Mouse (Mus musculus): ENCODE data around the gene Samsn1. TPM values are rescaled to one million over a fixed set of nuclear protein-coding genes. Genes with fewer than 3 reads are reported as not detected.
"Not testable (repeated sequence)": the region's sequence is repeated elsewhere in the genome, so short reads cannot be mapped to it uniquely, and the experiment has no call there.

The Samsn1 gene
- total RNA-seq, 4 experiments from 2014 or later: 0.22 to 0.78 (median 0.38) TPM

DNA sequence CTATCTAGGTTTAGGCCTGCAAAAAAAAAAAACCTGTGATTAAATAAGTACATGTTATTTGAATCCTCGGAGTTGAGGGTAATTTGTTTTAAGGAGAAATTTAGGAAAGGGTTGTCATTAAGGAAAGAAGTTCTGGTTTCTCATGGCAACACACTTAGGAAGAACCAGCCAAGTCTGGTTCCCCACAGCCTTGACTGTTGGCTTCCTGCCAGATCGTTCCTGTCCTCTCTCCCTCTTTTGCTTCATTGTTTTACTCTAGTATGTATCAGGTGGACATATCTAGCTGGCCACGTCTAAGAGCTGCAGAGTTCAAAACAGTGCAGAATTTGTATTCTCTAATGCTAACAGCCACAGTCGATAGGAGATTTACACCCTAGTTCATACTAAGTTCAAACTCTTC lies 146.2 kb downstream of the Samsn1 start:
- no peak for DNase-seq (ENCODE audit: low spot score)

DNA sequence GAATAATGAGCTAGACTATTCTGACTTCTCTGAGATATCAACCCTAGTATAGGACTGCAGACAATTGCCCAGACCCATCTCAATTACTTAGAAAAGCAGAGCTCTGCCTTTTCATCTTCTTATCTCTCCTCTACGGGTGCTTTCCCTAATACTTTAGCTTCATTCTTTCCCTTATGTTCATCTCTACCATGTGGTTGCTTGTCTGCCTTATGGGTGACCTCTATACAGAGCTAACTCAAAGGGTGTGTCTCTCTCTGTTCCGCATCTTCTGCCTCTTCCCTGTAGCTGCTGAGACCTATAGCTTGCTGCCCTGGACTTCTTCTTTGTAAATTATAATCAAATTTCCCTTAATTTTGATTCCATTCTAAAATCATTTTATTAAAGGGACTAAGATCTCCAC lies 147.6 kb downstream of the Samsn1 start:
- no peak for DNase-seq (ENCODE audit: low spot score)

DNA sequence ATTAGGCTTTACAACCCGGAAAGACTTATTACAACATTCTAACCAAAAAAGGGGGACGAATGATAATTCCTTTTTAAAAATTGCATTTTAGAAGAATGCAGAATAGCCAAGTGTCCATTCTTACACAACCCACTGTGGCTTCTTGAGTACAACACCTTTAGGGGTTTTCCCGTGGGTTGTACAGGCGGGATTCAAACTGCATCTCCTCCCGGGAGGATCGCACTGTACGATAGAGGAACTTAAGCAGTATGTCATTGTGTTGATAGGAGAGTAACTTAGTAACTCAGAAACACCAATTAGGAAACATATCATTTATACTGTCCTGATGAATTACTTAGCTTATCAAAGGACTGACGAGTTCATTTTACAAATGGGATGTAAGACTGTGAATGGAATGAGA lies 149.8 kb downstream of the Samsn1 start:
- DNase-seq (ENCODE audit: low spot score): no peak

DNA sequence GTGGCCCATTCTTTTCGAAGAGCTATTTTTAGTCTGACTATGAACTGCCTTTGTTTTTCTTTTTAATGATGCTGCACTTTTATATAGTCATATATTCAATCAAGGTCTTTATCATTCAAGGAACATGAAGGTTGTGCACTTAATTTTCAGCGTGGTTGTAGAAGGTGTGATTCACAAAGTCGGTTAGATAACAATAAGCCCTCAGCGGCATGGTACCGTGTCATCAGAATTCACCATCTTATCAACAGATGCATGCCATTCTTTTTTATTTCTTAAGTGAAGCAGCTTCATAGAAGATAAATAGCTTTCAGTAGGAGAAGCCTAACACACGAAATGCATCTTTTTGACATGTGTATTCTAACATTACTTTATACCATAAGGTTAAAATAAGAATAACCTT lies 154.7 kb downstream of the Samsn1 start:
- no peak for DNase-seq (ENCODE audit: low spot score)

DNA sequence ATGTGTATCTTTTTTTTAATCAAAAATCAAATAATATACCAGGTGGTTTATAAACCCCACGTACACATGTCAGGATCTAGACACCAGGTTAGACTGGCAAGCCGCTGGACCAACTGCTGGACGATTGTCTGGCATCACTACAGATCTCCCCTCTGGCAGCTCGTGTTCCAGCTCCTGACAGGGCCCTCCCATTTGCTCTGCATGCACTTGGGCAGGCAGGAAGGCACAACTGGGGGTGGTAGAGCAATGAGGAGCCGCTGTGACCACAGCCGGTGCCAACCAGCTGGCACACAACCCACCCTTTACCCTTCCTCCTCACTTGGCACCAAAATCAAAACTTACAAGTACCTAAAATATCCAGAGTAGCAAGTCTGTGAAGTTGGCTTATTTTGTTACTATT lies 156.6 kb downstream of the Samsn1 start:
- no peak for DNase-seq (ENCODE audit: low spot score)

DNA sequence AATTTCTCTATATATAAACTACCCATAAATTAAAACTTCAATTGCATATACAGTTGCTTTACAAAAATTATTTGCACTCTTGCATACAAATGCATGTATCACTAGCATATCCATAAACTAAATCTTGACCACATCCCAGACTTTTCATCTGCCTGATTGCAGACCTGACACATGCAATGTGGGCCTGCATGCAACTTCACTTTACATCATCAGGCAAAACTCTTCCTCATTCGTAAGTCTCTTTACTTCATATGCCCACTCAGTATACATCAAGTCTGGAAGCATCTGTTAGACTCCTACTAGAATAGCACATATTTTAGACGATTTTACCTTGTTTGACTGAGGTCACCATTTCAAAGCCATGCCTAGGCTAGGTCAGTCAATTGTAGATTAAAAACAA lies 157.4 kb downstream of the Samsn1 start:
- no peak for DNase-seq (ENCODE audit: low spot score)

DNA sequence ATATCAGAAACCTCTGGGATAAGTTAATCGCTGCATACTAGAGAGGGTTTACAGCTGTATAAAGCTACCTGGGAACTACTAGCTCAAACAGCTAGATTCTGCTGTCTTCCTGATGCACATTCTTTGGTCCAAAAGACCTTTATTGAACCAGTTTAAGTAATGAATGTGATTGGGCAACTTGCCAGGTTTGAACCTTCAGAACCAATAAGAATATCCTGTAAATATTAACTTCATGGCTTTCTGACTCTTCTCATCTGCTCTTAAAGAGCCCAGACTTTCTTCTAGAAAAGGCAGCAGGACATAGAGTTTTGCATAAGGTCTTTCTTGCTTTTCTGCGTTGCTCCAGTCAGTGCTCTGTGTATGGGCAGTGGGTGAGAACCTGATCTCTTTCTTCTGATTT lies 165.7 kb downstream of the Samsn1 start:
- DNase-seq (ENCODE audit: low spot score): no peak

DNA sequence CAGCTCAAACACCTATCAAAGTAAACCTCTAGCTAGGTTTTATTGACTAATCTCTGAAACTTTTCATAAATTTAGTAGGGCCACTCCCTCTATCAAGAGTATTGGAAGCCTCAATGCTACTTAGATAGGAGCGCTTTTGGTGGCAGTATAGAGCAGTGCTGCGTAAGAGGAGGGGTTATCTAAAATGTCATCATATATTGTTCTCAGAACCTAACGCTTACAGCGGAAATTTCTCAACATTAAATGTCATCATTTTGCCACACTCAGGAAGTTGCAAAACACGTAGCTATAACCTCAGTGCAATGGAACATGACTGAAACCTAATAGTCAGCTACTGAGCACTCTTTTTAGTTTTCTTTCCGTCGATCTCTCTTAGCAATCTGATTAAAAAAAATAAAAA lies 166.7 kb downstream of the Samsn1 start:
- DNase-seq (ENCODE audit: low spot score): no peak

DNA sequence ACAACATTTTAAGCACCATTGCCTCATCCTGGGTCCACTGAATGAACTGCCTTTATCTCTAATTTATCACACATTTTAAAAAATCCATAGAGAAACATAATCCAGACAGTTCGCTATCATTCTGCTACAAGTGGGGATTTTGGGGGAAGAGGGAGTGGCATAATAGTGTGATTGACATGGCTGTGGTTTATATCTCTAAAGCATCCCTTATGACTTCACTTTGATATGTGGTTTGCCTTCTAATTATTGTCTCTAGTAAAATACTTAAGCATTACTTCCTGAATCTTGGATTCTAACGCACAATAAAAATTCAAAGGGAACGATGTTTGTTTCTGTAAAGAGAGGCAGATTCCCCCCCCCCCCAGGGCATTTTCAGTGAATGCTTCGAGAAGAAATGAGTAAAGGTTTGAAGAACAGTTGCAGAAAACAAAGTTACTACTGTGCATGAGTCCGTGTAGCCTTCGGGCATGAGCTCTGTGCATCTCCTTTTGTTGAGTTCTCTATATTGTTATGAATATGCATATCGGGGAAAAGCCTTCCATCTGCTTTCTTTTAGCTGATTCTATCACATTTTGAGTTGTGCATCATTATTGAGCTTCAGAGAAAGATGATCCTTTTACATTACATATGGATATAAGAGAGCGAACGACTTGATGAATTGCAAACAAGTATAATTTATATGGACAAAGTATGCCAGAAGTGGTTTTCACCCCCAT lies 168.4 kb downstream of the Samsn1 start:
- DNase-seq (ENCODE audit: low spot score): no peak

DNA sequence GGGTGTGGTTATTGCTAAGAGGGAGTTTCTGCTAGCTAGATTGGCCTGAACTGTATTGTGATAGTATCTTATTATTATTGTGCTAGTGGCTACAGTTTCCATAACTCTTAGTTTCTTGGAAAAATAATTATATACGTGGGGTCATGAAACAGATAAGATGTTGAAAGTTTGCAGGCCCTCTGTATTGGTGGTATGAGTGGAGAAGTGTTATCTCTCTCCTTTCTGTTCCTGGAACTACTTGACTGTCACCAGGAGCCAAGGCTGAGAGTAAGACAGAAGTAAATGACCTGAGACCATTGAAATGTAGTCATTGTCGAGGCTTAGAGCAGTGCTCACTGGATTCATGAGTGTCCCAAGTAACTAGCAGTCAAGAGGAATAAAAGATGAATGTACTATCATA lies 169.6 kb downstream of the Samsn1 start:
- no peak for DNase-seq (ENCODE audit: low spot score)

DNA sequence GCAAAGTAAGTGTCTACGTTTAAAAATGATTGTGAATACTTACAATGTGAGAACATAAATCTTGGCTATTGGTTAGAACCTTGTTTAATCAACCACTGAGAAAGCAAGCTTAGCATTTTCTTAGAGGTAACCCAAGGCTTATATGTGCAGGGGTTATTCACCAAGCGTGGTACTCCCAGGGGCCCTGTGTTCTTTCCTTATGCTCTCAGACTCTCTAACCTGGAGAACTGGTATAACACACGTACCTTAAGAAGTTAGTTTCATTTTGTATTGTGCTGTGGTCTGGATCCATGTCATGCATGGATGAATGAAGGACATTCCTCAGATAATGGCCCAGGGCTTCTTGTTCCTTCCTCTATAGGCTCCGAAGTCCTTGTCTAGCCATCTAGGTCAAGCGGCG lies 173.0 kb downstream of the Samsn1 start:
- DNase-seq (ENCODE audit: low spot score): no peak

DNA sequence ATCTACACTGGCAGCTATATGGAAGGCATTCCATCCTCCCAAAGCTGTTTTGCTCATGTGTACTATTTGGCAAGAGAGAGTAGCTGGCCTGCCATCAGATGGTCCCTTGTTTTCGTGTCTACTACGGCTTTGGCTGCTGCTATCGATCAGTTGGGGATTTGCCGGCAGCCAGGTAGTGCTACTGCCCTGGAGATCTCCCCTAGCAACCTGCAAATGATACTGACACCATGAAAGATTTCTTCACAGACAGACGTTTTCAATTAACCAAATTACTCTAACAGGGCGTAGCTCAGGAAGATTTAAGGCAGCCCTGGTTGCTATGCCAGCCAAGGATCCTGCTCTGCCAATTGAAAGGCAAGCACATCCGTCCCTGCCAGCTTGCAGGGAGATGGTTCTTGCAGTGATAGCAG lies 178.4 kb downstream of the Samsn1 start:
- no peak for DNase-seq (ENCODE audit: low spot score)

DNA sequence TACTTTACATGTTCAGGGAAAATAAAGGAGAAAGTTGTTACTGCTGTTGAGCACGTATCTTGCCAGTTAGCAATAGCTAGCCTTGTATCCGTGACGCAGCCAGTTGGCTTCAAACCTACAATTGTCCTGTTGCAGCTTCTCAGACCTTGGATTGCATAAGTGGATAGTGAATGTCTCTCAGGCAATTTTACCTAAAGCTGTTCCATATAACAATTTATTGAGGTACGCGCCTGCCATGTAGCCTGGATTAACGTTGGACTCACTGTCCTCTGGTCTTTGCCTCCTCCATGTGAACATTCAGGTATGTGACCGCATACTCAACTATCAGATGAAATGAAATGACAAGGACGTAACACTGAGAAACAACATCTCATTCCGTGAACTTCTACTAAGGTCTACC lies 179.1 kb downstream of the Samsn1 start:
- DNase-seq (ENCODE audit: low spot score): no peak

DNA sequence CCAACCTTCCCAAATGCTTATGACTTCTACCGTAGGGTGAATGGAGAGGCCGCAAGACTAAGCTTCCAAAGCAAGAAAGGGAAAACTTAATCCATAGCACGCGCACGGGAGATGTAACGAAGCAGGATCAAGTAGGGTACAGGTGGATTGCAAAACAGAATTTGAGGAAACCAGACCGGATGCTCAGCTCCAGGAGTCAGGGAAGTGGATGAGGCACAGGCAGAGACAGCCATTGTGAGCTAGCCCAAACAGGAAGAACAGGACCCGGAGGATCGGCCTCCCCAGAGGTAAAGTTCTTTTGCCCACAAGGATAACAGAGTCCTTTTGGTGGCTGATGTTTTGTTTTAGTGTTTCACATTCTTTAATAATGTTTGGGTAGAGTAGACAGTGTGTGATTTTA lies 179.5 kb downstream of the Samsn1 start:
- no peak for DNase-seq (ENCODE audit: low spot score)

DNA sequence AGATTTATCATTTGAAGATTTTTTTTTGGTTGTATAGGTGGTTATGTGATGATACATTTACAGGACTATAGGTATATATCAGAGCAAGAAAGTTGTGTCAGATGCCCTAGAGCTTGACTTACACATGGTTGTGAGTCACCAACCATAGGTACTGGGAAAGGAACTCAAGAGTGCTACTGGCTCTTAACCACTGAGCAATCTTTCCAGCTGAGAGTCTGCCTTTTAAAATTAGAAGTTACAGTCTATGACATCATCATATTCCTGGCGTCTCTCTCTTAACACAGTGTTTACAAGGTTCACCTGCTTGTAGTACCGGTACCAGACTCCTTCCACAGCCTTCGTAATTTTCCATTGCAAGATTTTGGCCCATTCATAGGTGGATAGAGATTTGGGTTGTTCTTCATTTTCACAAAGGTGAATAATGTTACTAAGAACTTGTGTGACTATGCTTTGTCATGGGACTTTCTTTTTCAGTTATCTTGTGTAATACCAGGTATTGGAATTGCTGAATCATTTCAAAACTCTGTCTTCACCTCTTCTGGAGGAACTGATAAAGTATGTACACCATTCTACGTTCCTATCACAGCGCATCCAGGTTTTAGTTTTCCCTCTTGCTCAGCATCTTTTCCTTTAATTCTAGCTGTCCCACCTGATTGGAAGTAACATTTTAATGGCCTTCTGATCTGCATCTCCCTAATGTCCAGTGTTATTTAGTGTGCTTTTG lies 184.2 kb downstream of the Samsn1 start:
- DNase-seq (ENCODE audit: low spot score): no peak

DNA sequence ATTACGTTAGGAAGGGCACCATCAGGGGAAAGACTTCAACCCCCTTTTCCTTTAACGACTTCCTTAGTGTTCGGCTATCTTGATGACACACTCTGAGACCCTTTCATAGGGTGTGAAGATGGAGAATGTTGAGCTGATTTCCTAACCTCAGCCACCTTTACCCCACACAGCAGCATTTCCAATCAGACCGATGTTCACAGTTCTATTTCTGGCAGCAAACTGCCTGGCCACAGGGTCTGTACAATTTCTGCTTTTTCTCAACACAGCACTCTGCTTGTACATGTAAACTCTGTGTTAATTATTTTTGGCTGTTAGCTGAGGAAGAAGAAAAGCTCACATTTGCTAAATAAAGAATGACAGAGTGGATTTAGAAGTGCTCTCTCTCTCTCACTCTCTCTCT lies 190.7 kb downstream of the Samsn1 start:
- DNase-seq (ENCODE audit: low spot score): no peak

DNA sequence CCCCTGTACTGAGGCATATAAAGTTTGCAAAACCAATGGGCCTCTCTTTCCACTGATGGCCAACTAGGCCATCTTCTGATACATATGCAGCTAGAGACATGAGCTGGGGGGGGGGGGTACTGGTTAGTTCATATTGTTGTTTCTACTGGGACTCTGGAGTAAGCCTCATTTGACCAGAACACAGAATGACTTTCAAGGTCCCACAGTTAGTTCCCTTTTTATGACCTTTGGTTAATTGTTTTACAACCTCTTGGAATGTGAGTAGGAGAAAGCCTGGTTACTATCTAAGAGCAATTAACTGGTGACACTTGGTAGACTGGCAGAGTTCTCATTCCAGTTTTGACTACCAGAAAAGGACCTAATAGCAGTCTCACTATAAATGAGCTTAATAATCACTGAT lies 195.1 kb downstream of the Samsn1 start:
- DNase-seq (ENCODE audit: low spot score): not testable (repeated sequence)

DNA sequence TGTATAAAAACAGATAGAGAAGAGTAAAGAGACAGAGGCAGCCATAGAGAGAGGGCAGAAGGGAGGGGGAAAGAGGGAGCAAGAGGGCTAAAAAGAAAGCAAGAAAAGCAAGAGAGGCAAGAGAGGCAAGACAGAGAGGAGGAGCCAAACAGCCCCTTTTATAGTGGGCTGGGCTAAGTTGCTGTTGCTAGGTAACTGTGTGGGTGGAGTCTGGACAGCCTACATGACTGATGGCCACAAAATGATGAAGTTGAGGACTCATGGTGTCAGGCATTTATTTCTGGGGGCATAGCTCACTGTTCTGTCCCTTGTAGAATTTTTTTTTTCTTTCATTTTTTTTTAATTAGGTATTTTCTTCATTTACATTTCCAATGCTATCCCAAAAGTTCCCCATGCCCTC lies 195.6 kb downstream of the Samsn1 start:
- no peak for DNase-seq (ENCODE audit: low spot score)

DNA sequence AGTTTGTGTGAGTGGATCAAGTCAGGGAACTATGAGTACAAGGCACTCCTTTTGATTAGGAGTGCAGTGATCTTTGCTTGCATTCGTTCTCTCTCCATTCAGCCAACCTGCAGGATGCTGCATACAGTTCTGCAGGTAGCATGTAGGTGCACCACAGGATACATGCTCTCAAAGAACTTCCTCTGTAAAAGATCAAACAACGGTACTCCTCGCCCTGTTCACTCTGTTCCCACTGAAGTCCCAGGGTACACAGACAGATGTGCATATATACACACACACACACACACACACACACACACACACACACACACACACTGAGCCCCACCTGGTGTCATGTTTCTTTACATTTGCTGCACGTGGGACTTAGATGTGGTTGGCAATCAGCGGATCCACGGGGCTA lies 198.9 kb downstream of the Samsn1 start:
- DNase-seq (ENCODE audit: low spot score): no peak

DNA sequence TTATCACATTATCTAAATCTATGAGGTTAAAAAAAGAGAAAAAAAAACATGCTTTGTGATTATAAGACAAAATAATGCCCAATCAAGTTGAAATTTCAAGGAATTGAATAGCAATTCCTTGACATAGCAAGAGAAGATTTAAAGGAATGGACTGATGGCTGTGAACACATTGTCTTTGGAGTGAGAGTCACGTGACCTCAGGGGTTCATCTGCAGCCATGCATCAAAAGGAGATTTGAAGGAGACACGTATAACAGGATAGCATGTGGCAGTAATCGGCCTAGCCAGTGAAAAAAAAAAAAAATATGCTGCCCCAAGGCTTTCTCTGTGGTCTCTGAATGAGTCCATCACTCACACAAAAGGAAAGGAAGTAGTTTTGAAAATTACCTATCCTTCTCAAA lies 201.1 kb downstream of the Samsn1 start:
- no peak for DNase-seq (ENCODE audit: low spot score)
